Mouse (Mus musculus): Measurements from ENCODE around the gene Zfhx3.

GRCm38 (mm10) chr8:108510641-108511325, 568.3 kb downstream of the Zfhx3 start:
- no peak for TF ChIP-seq CTCF (IDR thresholded peaks at IDR 0.05; ENCODE audit: low read depth, low read length)
- TF ChIP-seq POLR2A (IDR thresholded peaks at IDR 0.05; ENCODE audit: extremely low read depth, insufficient read depth, low read length), result no peak
